Mouse (Mus musculus): ENCODE measurements at regions not wholly inside any gene's neighbourhood (a gene's known extent, or its start where the extent isn't known, plus 50 kb on each side); places are given as distances from the start of the nearest gene placed in this dataset.

DNA sequence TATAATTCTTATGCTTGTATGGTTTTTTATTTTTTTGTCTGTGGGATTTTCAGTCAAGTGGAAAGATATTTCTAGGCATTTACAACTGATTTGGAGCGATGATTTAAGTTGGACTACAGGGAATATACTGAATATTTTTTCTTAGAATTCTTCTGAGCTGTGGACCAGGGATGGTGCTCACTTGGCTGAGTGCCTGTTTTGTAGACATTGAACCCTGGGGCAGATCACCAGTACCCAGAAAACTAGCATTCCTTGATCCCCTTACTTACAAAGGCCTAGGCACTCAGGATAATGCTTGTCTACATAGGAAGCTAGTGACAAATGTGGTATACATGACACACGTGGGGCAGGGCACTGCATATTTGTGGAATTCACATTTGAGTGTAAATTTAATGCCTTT, 624.6 kb downstream of the Inhba start:
- H3K4me3 ChIP-seq (ENCODE audit: insufficient read depth, low read length): no peak overlapping the region
- H3K27ac ChIP-seq (ENCODE audit: insufficient read depth, low read length): no peak overlapping the region
- TF ChIP-seq POLR2A (IDR thresholded peaks at IDR 0.05; ENCODE audit: low read depth, low read length): no peak
- no peak for TF ChIP-seq CTCF (IDR thresholded peaks at IDR 0.05; ENCODE audit: borderline replicate concordance, insufficient read depth, low read length)
- peaks cover 2% of the 10 kb centered on the region; the same call in 1 of the 2 replicates for H3K4me1 ChIP-seq (ENCODE audit: control insufficient read depth, insufficient read depth, low read length)

- Histone ChIP-seq H3K4me1 (ENCODE audit: control insufficient read depth, insufficient read depth, low read length) (peaks cover 11% of the 10 kb centered on the region), H3K4me3 (ENCODE audit: insufficient read depth, low read length) (no peak overlapping the region), H3K27ac (ENCODE audit: insufficient read depth, low read length) (peak overlapping the region; percentile 99)
- no peak for TF ChIP-seq POLR2A (IDR thresholded peaks at IDR 0.05; ENCODE audit: low read depth, low read length)
- TF ChIP-seq CTCF (IDR thresholded peaks at IDR 0.05; ENCODE audit: borderline replicate concordance, insufficient read depth, low read length): no peak
Measured at GRCm38 (mm10) chr13:16641611-16642449, 630.2 kb downstream of the Inhba start.

DNA sequence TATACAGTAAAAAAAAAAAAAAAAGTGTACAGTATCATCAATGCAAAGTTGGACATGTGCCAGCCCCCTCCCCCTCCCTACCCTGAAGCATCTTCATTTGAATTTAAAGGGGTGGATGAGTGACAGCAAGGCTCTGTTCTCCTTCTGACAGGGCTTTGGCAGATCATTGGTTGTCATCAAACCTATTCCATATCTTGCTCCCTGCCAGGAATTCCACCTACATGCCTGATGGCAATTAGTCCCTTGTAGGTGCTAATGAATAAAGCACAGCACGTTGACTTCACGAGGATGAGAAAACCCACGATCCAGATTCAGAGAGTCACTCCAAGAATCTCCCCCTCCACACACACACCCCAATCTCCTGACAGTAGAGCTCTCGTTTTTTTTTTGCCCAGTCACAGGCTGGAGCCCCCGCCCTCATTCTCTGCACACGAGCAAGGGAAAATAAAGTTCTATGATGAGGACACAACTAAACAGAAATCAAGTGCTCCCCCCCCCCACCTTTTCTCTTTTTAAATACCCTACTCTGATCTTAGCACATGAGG, 630.9 kb downstream of the Inhba start:
- H3K27ac ChIP-seq (ENCODE audit: insufficient read depth, low read length): peak overlapping the region; percentile 99
- peaks cover 11% of the 10 kb centered on the region for H3K4me1 ChIP-seq (ENCODE audit: control insufficient read depth, insufficient read depth, low read length)

DNA sequence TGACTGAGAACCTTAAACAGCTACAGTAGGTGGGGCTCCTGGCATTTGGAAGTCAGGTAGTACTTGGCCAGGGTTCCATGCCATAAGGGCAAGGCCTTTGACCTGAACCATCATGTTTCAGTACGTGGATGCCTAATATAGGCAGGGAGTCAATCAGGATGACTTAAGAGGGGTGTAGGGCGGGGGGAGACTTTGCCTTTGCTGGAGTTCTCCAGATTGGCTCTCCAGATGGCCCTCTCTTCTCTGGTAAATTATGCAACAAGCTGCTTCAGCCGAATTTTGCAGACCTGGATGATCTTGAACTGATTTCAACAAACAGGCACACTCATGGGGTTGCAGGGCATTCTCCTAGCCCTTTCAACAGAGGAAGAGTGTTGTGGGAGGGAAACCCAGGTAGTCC, 633.7 kb downstream of the Inhba start:
- H3K4me3 ChIP-seq (ENCODE audit: insufficient read depth, low read length): no peak overlapping the region
- no peak for TF ChIP-seq POLR2A (IDR thresholded peaks at IDR 0.05; ENCODE audit: low read depth, low read length)
- TF ChIP-seq CTCF (IDR thresholded peaks at IDR 0.05; ENCODE audit: borderline replicate concordance, insufficient read depth, low read length): no peak
- H3K27ac ChIP-seq (ENCODE audit: insufficient read depth, low read length): no peak overlapping the region
- H3K4me1 ChIP-seq (ENCODE audit: control insufficient read depth, insufficient read depth, low read length): peaks cover 11% of the 10 kb centered on the region

More for the DNA sequence above, 630.9 kb downstream of the Inhba start:
- H3K4me3 ChIP-seq (ENCODE audit: insufficient read depth, low read length): no peak overlapping the region
- no peak for TF ChIP-seq CTCF (IDR thresholded peaks at IDR 0.05; ENCODE audit: borderline replicate concordance, insufficient read depth, low read length)

GRCm38 (mm10) chr13:16646056-16646455, 634.4 kb downstream of the Inhba start:
- TF ChIP-seq POLR2A (IDR thresholded peaks at IDR 0.05; ENCODE audit: low read depth, low read length) (no peak), CTCF (IDR thresholded peaks at IDR 0.05; ENCODE audit: borderline replicate concordance, insufficient read depth, low read length) (no peak)
- H3K4me3 ChIP-seq (ENCODE audit: insufficient read depth, low read length): no peak overlapping the region
- H3K4me1 ChIP-seq (ENCODE audit: control insufficient read depth, insufficient read depth, low read length): peaks cover 9% of the 10 kb centered on the region
- no peak overlapping the region for H3K27ac ChIP-seq (ENCODE audit: insufficient read depth, low read length)

DNA sequence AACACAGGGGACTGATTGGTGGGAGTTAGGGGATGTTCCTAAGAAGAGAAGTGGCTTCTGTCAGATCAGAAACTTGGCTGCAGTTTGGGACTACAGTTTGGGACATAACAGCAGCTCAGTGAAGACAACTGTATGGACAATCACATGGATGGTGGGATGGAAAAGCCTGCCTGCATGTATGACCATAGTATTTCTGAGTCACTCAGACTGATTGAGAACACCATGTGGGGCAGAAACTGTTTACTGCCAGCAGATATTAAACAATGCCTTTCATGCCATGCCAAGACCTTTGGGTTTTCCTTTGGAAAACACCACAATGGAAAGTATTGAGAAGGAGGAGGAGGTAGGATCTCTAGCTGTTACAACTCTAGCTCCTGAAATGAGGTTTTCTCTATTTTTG, 635.0 kb downstream of the Inhba start:
- TF ChIP-seq CTCF (IDR thresholded peaks at IDR 0.05; ENCODE audit: borderline replicate concordance, insufficient read depth, low read length) (no peak), POLR2A (IDR thresholded peaks at IDR 0.05; ENCODE audit: low read depth, low read length) (no peak)
- Histone ChIP-seq H3K4me3 (ENCODE audit: insufficient read depth, low read length) (no peak overlapping the region), H3K4me1 (ENCODE audit: control insufficient read depth, insufficient read depth, low read length) (peaks cover 7% of the 10 kb centered on the region), H3K27ac (ENCODE audit: insufficient read depth, low read length) (no peak overlapping the region)

GRCm38 (mm10) chr13:16656110-16656509, 644.5 kb downstream of the Inhba start:
- Histone ChIP-seq H3K4me3 (ENCODE audit: insufficient read depth, low read length) (no peak overlapping the region), H3K4me1 (ENCODE audit: control insufficient read depth, insufficient read depth, low read length) (no peaks in the 10 kb centered on the region), H3K27ac (ENCODE audit: insufficient read depth, low read length) (peak overlapping the region; percentile 45; the same call in 1 of the 2 replicates)
- no peak for TF ChIP-seq CTCF (IDR thresholded peaks at IDR 0.05; ENCODE audit: borderline replicate concordance, insufficient read depth, low read length)
- no peak for TF ChIP-seq POLR2A (IDR thresholded peaks at IDR 0.05; ENCODE audit: low read depth, low read length)

DNA sequence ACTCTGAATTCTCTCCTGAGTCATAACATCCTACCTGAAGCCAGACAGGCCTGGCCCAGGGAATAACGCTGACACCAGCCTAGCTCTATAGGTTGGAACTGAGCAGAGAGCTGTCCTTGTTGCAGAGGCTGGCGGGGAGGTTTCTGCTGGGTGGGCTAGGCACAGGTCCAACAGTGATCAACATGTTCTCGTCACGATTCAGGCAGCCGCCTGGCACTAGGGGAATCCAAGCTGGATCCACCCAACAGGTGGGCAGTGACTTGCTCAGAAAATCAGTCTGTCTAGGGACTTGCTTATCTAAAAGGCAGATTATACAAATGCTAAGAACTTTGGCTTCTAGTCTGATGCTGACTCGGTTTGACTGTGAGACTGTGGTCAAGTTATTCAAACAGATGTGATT, 648.2 kb downstream of the Inhba start:
- Histone ChIP-seq H3K27ac (ENCODE audit: insufficient read depth, low read length) (peak overlapping the region; percentile 41; the same call in 1 of the 2 replicates), H3K4me3 (ENCODE audit: insufficient read depth, low read length) (no peak overlapping the region), H3K4me1 (ENCODE audit: control insufficient read depth, insufficient read depth, low read length) (no peaks in the 10 kb centered on the region; the same call in 1 of the 2 replicates)
- TF ChIP-seq POLR2A (IDR thresholded peaks at IDR 0.05; ENCODE audit: low read depth, low read length) (no peak), CTCF (IDR thresholded peaks at IDR 0.05; ENCODE audit: borderline replicate concordance, insufficient read depth, low read length) (no peak)

DNA sequence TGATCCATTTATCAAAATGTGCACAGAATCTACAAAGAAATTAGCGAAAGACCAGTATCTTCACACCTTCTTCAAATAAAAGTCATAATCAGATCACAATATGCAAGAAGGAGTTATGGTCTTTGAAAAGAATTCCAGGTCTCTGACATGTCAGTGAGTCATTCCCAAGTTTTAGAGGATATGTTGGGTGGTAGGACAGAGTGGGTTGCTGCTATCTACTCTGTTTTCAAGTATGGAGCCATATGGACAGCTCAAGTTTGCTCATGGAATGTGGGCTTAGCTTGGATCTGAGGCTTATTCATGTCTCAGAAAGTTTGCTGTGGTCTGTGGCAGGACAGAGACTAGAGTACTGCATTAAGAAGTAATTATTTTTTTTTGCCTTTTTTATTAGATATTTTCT, 657.0 kb downstream of the Inhba start:
- Histone ChIP-seq H3K27ac (ENCODE audit: insufficient read depth, low read length) (peak overlapping the region; percentile 61; the same call in 1 of the 2 replicates), H3K4me1 (ENCODE audit: control insufficient read depth, insufficient read depth, low read length) (peaks cover 3% of the 10 kb centered on the region; the same call in 1 of the 2 replicates), H3K4me3 (ENCODE audit: insufficient read depth, low read length) (no peak overlapping the region)
- no peak for TF ChIP-seq CTCF (IDR thresholded peaks at IDR 0.05; ENCODE audit: borderline replicate concordance, insufficient read depth, low read length)
- no peak for TF ChIP-seq POLR2A (IDR thresholded peaks at IDR 0.05; ENCODE audit: low read depth, low read length)

DNA sequence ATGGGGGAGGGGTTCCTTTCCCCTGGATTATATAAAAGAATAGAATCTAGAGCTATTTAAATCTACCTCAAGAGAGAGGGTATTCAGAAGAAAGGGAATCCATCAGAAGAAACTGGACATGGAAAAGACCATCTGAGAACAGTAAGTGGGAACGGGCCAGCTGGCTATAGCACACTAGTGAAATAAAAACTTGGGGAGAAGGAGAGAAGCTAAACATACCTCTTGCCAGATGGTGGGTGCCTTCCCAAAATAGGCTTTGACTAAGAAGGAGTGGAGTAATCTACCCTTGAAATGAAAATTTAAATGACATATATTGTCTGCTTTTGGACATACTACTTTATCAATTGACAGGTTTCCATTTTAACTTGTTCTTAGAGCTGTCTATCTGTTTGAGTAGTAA, 657.6 kb downstream of the Inhba start:
- H3K4me3 ChIP-seq (ENCODE audit: insufficient read depth, low read length): no peak overlapping the region
- peak overlapping the region; percentile 86 for H3K27ac ChIP-seq (ENCODE audit: insufficient read depth, low read length)
- H3K4me1 ChIP-seq (ENCODE audit: control insufficient read depth, insufficient read depth, low read length): peaks cover 3% of the 10 kb centered on the region; the same call in 1 of the 2 replicates
- TF ChIP-seq POLR2A (IDR thresholded peaks at IDR 0.05; ENCODE audit: low read depth, low read length) (no peak), CTCF (IDR thresholded peaks at IDR 0.05; ENCODE audit: borderline replicate concordance, insufficient read depth, low read length) (no peak)
